Mouse (Mus musculus) forebrain, embryonic 11.5 days (tissue): ENCODE measurements at regions not wholly inside any gene's neighbourhood (a gene's known extent, or its start where the extent isn't known, plus 50 kb on each side); places are given as distances from the start of the nearest gene placed in this dataset.

Experiments used
- ATAC-seq: fragments of 200-750 bp; cut with Nextera tagmentation; replicated peaks from 2 replicates; pipeline ENCODE4 v1.8.0; 2017; ENCODE audit warnings: moderate TSS enrichment; ENCODE audit not compliant: low FRiP score
- DNase-seq: peaks from one replicate; pipeline ENCODE4 v3.0.0-alpha.2; 2017; ENCODE audit warnings: low spot score
- H3K27ac ChIP-seq: fragments of 300-500 bp; sonication (generic); 2 replicates; pipeline ENCODE4 v1.5.1; 2014; ENCODE audit warnings: low read depth, low read length
- H3K27me3 ChIP-seq: fragments of 300-500 bp; sonication (generic); 2 replicates; pipeline ENCODE4 v1.6.1; 2014; ENCODE audit warnings: mild to moderate bottlenecking, low read length, mixed read lengths; ENCODE audit not compliant: control insufficient read depth, insufficient read depth
- H3K36me3 ChIP-seq: fragments of 300-500 bp; sonication (generic); 2 replicates; pipeline ENCODE4 v1.6.1; 2014; ENCODE audit warnings: mild to moderate bottlenecking, low read length, moderate library complexity, mixed read lengths; ENCODE audit not compliant: control insufficient read depth, insufficient read depth
- H3K4me1 ChIP-seq: fragments of 300-500 bp; sonication (generic); replicated peaks from 2 replicates; pipeline ENCODE4 v1.6.1; 2014; ENCODE audit warnings: low read length, mixed read lengths; ENCODE audit not compliant: control insufficient read depth, insufficient read depth
- H3K4me2 ChIP-seq: fragments of 300-500 bp; sonication (generic); 2 replicates; pipeline ENCODE4 v1.6.1; 2014; ENCODE audit warnings: low read depth, mild to moderate bottlenecking, low read length, moderate library complexity, mixed read lengths; ENCODE audit not compliant: severe bottlenecking
- H3K4me3 ChIP-seq: fragments of 300-500 bp; sonication (generic); 2 replicates; pipeline ENCODE4 v1.5.1; 2014; ENCODE audit warnings: low read depth, low read length
- H3K9ac ChIP-seq: fragments of 300-500 bp; sonication (generic); 2 replicates; pipeline ENCODE4 v1.6.1; 2014; ENCODE audit warnings: low read length
- H3K9me3 ChIP-seq: fragments of 300-500 bp; sonication (generic); 2 replicates; pipeline ENCODE4 v1.6.1; 2016; ENCODE audit warnings: low read length, mixed read lengths; ENCODE audit not compliant: control insufficient read depth
- WGBS: fragments of 180-500 bp; shearing (Covaris S2); extraction: QIAGEN DNeasy Blood & Tissue Kit; methylation state at CpG from one replicate; pipeline ENCODE4 v1.1.7; 2014; 5-methylcytosine and 5-hydroxymethylcytosine counted together

- no peak for ATAC-seq
These were observed 206.6 kb upstream of the Hnrnpa3 start for GRCm38 (mm10) chr2:75452274-75453148.

GRCm38 (mm10) chr2:75455481-75455880 is 203.6 kb upstream of the Hnrnpa3 start:
- Histone ChIP-seq H3K4me2 (no peak overlapping the region), H3K4me3 (no peak overlapping the region), H3K36me3 (no peaks in the 10 kb centered on the region), H3K9me3 (no peaks in the 10 kb centered on the region), H3K9ac (no peak overlapping the region), H3K27ac (no peak overlapping the region), H3K27me3 (no peaks in the 10 kb centered on the region), H3K4me1 (no peaks in the 10 kb centered on the region)
- ATAC-seq: no peak
- DNase-seq: no peak
- WGBS: 94% methylated on average over 9 of the region's 9 CpGs

More at GRCm38 (mm10) chr2:75452274-75453148, 206.6 kb upstream of the Hnrnpa3 start:
- no peaks in the 10 kb centered on the region for H3K27me3 ChIP-seq
- H3K4me1 ChIP-seq: no peaks in the 10 kb centered on the region
- WGBS: 79% methylated on average over 7 of the region's 7 CpGs
- no peak overlapping the region for H3K27ac ChIP-seq
- H3K4me2 ChIP-seq: no peak overlapping the region
- no peaks in the 10 kb centered on the region for H3K9me3 ChIP-seq
- no peaks in the 10 kb centered on the region for H3K36me3 ChIP-seq
- no peak overlapping the region for H3K4me3 ChIP-seq
- DNase-seq: no peak
- no peak overlapping the region for H3K9ac ChIP-seq

GRCm38 (mm10) chr2:75456272-75456671 is 202.8 kb upstream of the Hnrnpa3 start:
- Histone ChIP-seq H3K4me1 (no peaks in the 10 kb centered on the region; the same call in 1 of the 2 replicates), H3K27ac (no peak overlapping the region), H3K27me3 (no peaks in the 10 kb centered on the region), H3K4me2 (no peak overlapping the region), H3K9me3 (no peaks in the 10 kb centered on the region), H3K4me3 (no peak overlapping the region), H3K36me3 (no peaks in the 10 kb centered on the region), H3K9ac (no peak overlapping the region)
- WGBS: 70% methylated on average over 1 of the region's 1 CpGs
- ATAC-seq: no peak
- DNase-seq: no peak

DNA sequence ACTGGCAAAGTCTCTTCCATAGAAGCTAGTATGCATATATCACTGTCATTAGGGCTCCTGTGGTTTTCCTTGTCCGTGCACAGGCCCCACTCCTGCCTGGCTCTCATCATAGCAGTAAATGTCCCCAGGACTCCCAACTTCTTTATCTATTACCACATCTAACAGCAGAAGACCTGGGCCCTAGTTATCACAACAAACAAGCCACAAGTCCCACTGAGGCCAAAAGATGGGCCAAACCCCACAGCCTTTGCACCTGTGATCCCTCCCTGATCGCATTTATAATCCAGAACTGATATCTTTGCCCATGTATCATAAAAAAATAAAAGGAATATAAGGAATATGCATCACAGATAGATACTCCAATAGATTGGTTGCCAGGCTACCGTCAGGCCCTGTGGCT is 201.6 kb upstream of the Hnrnpa3 start:
- no peak for DNase-seq

DNA sequence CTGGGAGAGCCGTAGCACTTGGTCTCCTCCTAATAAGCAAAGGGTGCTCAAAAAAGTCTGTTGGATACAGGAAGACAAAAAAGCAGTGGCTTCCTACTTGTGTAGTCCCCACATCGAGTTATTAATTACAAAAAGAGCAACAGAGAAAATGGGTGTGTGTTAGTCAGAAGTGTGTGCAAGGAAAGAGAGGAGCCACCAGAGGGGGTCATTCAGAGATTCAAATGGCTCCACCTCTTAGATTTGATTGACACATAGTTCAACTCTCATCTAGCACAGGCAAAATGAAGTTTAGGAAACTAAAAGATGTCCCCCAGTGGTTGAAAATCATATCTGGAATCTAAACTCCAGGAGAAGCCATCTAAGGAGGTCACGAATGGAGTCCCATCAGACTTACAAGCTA is 200.2 kb upstream of the Hnrnpa3 start:
- no peak overlapping the region for H3K4me2 ChIP-seq
- no peak overlapping the region for H3K9ac ChIP-seq
- H3K27me3 ChIP-seq: no peaks in the 10 kb centered on the region
- H3K36me3 ChIP-seq: no peaks in the 10 kb centered on the region
- no peak overlapping the region for H3K27ac ChIP-seq
- H3K4me1 ChIP-seq: no peaks in the 10 kb centered on the region; the same call in 1 of the 2 replicates
- H3K4me3 ChIP-seq: no peak overlapping the region
- no peaks in the 10 kb centered on the region for H3K9me3 ChIP-seq
- ATAC-seq (no peak), DNase-seq (no peak)
- WGBS: 92% methylated on average over 3 of the region's 3 CpGs

More for the DNA sequence above, 201.6 kb upstream of the Hnrnpa3 start:
- Histone ChIP-seq H3K4me1 (no peaks in the 10 kb centered on the region; the same call in 1 of the 2 replicates), H3K27ac (no peak overlapping the region), H3K9me3 (no peaks in the 10 kb centered on the region), H3K9ac (no peak overlapping the region), H3K36me3 (no peaks in the 10 kb centered on the region), H3K4me3 (no peak overlapping the region), H3K4me2 (no peak overlapping the region), H3K27me3 (no peaks in the 10 kb centered on the region)
- no peak for ATAC-seq
- WGBS: 87% methylated on average over 3 of the region's 3 CpGs

GRCm38 (mm10) chr2:75460419-75460818 is 198.6 kb upstream of the Hnrnpa3 start:
- no peak overlapping the region for H3K4me2 ChIP-seq
- H3K9me3 ChIP-seq: no peaks in the 10 kb centered on the region
- H3K36me3 ChIP-seq: no peaks in the 10 kb centered on the region
- DNase-seq: no peak
- no peak overlapping the region for H3K27ac ChIP-seq
- H3K9ac ChIP-seq: no peak overlapping the region
- H3K27me3 ChIP-seq: no peaks in the 10 kb centered on the region
- H3K4me3 ChIP-seq: no peak overlapping the region
- H3K4me1 ChIP-seq: no peaks in the 10 kb centered on the region; the same call in 1 of the 2 replicates
- ATAC-seq: no peak
- 91% methylated on average over 5 of the region's 5 CpGs for WGBS

DNA sequence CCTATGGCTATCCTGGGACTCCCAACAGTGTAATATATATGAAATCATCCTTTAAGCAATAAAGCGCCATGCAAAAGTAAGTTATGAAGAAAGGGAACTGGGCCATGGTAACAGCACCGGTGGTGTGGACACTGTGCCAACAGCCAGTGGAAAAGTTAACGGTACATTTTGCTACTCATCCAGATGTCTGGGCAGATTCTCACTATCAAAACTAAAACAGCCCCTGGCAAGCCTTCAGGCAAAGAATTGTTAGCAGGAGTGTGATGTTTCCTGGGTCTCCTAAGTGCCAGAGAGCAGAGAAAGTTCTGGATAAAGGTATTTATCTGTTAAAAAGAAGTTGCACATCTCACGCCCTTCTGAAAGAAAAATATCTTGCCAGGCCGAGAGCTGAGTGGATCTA is 198.0 kb upstream of the Hnrnpa3 start:
- no peaks in the 10 kb centered on the region for H3K36me3 ChIP-seq
- H3K4me2 ChIP-seq: no peak overlapping the region
- H3K27me3 ChIP-seq: no peaks in the 10 kb centered on the region
- no peaks in the 10 kb centered on the region; the same call in 1 of the 2 replicates for H3K4me1 ChIP-seq
- H3K9me3 ChIP-seq: no peaks in the 10 kb centered on the region
- ATAC-seq (no peak), DNase-seq (no peak)
- H3K27ac ChIP-seq: no peak overlapping the region
- H3K4me3 ChIP-seq: no peak overlapping the region
- no peak overlapping the region for H3K9ac ChIP-seq
- WGBS: 62% methylated on average over 5 of the region's 5 CpGs

GRCm38 (mm10) chr2:75461421-75461991 is 197.6 kb upstream of the Hnrnpa3 start:
- no peaks in the 10 kb centered on the region for H3K9me3 ChIP-seq
- 56% methylated on average over 10 of the region's 10 CpGs for WGBS
- no peak overlapping the region for H3K27ac ChIP-seq
- no peak for ATAC-seq
- no peak for DNase-seq
- H3K36me3 ChIP-seq: no peaks in the 10 kb centered on the region
- no peak overlapping the region for H3K9ac ChIP-seq
- H3K4me1 ChIP-seq: no peaks in the 10 kb centered on the region; the same call in 1 of the 2 replicates
- H3K27me3 ChIP-seq: no peaks in the 10 kb centered on the region
- no peak overlapping the region for H3K4me2 ChIP-seq
- H3K4me3 ChIP-seq: no peak overlapping the region
